Mouse (Mus musculus): ENCODE results near the gene Cradd. TPM values are rescaled to one million over a fixed set of nuclear protein-coding genes. Genes with fewer than 3 reads are reported as not detected.

Cradd gene
- polyA plus RNA-seq, 1 experiment from 2014 or later = 15.4 TPM

DNA sequence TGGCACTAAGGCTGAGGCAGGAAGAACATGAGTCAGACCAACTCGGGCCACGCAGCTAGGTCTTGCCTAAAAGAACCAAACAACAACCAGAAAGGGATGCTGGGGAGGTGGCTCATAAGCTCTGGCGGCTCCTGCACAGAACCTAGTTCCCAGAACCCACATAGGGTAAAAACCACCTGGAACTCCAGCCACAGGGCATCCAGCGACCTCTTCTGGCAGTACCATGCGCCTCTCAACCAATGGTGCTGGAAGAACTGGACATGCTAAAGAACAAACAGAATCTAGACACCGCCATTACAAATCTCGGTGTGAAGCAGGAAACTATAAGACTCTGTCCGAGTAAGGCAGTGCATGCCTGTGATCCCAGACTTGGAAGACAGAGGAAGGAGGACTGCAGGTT lies 36.6 kb downstream of the Cradd start:
- TF ChIP-seq CTCF (IDR thresholded peaks at IDR 0.05) (no peak), EP300 (IDR thresholded peaks at IDR 0.05) (no peak)
- Histone ChIP-seq H3K4me1 (ENCODE audit: insufficient read depth, low read depth, low read length) (peaks cover 7% of the 10 kb centered on the region; the same call in 1 of the 2 replicates), H3K27ac (ENCODE audit: low read length) (no peak overlapping the region), H3K4me2 (replicated peaks; ENCODE audit: low read depth, low read length) (no peak overlapping the region), H3K9ac (replicated peaks; ENCODE audit: low read depth) (no peak overlapping the region), H3K4me3 (ENCODE audit: low read depth, low read length) (no peak overlapping the region), H3K9me3 (ENCODE audit: low read length) (no peaks in the 10 kb centered on the region), H3K36me3 (ENCODE audit: insufficient read depth, low read length) (no peaks in the 10 kb centered on the region), H3K27me3 (replicated peaks; ENCODE audit: insufficient read depth, low read length) (no peaks in the 10 kb centered on the region)
- 81% methylated on average over 8 of the region's 8 CpGs for whole genome bisulfite sequencing
- DNase-seq (ENCODE audit: low spot score) (no peak), ATAC-seq (no peak)

DNA sequence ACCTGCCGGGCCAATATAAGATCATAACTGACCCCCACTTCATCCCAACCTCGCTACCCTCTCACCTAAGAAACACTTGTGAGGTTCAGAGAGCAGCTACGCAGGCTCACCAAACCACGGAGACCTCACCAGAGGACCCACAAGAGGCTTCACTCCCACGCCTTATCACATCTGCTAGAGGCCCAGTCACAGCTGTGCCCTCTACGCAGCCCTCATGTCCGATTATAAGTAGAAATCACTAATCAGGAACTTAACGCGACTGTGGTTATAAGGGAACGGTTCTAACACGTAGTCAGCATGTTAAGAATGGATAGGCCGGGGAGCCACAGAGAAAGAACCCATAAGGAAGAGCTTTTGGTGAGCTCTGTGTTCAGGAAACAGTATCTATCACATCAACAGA lies 40.5 kb downstream of the Cradd start:
- H3K4me3 ChIP-seq (ENCODE audit: low read depth, low read length) = no peak overlapping the region
- 84% methylated on average over 12 of the region's 12 CpGs for WGBS
- ATAC-seq (no peak), DNase-seq (ENCODE audit: low spot score) (no peak)
- H3K9me3 ChIP-seq (ENCODE audit: low read length) = no peaks in the 10 kb centered on the region
- H3K4me1 ChIP-seq (ENCODE audit: insufficient read depth, low read depth, low read length) = no peaks in the 10 kb centered on the region; the same call in 1 of the 2 replicates
- H3K27me3 ChIP-seq (replicated peaks; ENCODE audit: insufficient read depth, low read length) = no peaks in the 10 kb centered on the region
- H3K27ac ChIP-seq (ENCODE audit: low read length) = no peak overlapping the region
- no peaks in the 10 kb centered on the region for H3K36me3 ChIP-seq (ENCODE audit: insufficient read depth, low read length)
- H3K4me2 ChIP-seq (replicated peaks; ENCODE audit: low read depth, low read length) = no peak overlapping the region
- H3K9ac ChIP-seq (replicated peaks; ENCODE audit: low read depth) = no peak overlapping the region
- no peak for TF ChIP-seq CTCF (IDR thresholded peaks at IDR 0.05)
- TF ChIP-seq EP300 (IDR thresholded peaks at IDR 0.05) = no peak

DNA sequence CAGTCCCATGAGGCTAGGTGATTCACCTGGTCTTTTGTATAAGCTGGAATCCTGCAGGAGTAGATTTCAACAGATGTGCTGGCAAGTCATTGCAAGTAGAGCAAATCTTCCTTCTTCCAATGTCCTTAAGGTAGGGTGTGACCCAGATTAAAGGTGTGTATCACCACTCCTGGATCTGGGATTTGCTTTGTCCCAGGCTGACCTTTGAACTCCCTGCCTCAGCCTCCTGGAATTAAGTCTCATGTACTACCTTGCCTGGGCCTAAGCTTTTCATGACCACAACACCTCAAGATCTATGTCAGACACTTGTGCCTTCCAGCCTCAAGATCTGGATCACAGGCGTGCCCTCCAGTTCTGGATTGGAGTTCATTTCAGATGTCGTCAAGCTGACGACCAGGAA lies 41.9 kb downstream of the Cradd start:
- Histone ChIP-seq H3K9me3 (ENCODE audit: low read length) (no peaks in the 10 kb centered on the region), H3K9ac (replicated peaks; ENCODE audit: low read depth) (no peak overlapping the region), H3K27me3 (replicated peaks; ENCODE audit: insufficient read depth, low read length) (no peaks in the 10 kb centered on the region), H3K27ac (ENCODE audit: low read length) (no peak overlapping the region), H3K36me3 (ENCODE audit: insufficient read depth, low read length) (no peaks in the 10 kb centered on the region), H3K4me1 (ENCODE audit: insufficient read depth, low read depth, low read length) (no peaks in the 10 kb centered on the region; the same call in 1 of the 2 replicates), H3K4me2 (replicated peaks; ENCODE audit: low read depth, low read length) (no peak overlapping the region), H3K4me3 (ENCODE audit: low read depth, low read length) (no peak overlapping the region)
- 76% methylated on average over 3 of the region's 3 CpGs for WGBS
- no peak for DNase-seq (ENCODE audit: low spot score)
- no peak for ATAC-seq
- no peak for TF ChIP-seq EP300 (IDR thresholded peaks at IDR 0.05)
- no peak for TF ChIP-seq CTCF (IDR thresholded peaks at IDR 0.05)

DNA sequence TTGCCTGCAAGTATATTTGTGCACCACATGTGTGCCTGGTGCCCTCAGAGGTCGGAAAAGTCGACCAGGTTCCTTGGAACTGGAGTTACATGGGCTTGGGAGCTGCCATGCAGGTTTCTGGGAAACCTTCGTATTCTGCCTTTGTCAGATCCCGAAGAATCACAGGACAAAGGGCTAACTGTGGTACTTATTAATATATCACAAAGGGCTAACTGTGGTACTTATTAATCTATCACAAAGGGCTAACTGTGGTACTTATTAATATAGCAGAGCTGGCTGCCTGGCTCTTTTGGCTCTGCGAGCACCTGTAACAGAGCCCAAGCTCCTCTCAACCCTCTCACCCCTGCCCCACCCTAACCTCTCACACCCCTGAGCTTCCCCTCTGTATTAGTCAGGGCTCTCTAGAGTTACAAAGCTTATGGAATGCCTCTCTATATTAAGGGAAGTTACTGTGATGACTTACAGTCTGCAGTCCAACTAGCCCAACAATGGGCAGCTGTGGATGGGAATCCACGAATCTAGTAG lies 42.4 kb downstream of the Cradd start:
- Histone ChIP-seq H3K4me1 (ENCODE audit: insufficient read depth, low read depth, low read length) (no peaks in the 10 kb centered on the region; the same call in 1 of the 2 replicates), H3K9ac (replicated peaks; ENCODE audit: low read depth) (no peak overlapping the region), H3K27me3 (replicated peaks; ENCODE audit: insufficient read depth, low read length) (no peaks in the 10 kb centered on the region), H3K36me3 (ENCODE audit: insufficient read depth, low read length) (no peaks in the 10 kb centered on the region), H3K27ac (ENCODE audit: low read length) (no peak overlapping the region), H3K4me3 (ENCODE audit: low read depth, low read length) (no peak overlapping the region), H3K9me3 (ENCODE audit: low read length) (no peaks in the 10 kb centered on the region), H3K4me2 (replicated peaks; ENCODE audit: low read depth, low read length) (no peak overlapping the region)
- DNase-seq (ENCODE audit: low spot score) = no peak
- WGBS = 74% methylated on average over 6 of the region's 6 CpGs
- no peak for ATAC-seq
- TF ChIP-seq EP300 (IDR thresholded peaks at IDR 0.05) (no peak), CTCF (IDR thresholded peaks at IDR 0.05) (no peak)

DNA sequence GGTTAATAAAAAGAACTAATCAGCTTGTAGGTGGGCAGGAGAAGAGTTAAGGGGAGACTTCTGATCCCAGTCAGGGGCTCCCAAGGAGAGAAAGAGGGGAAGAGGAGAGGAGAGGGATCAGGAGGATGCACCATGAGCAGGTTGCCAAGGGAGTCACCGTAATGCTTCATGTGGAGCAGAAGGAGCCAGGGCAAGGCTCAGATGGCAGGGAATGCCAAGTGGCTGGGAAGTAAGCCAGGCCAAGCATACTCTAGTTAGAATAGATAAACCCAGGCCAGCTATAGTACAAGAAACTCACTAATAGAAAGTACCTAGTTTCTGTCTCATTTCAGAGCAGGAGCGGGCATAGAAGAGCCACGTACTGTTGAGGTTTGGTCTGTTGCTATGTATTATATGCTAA lies 43.6 kb downstream of the Cradd start:
- H3K9ac ChIP-seq (replicated peaks; ENCODE audit: low read depth) = no peak overlapping the region
- ATAC-seq (peak; percentile 19; the same call in 1 of the 2 replicates), DNase-seq (ENCODE audit: low spot score) (peak; percentile 54)
- H3K4me3 ChIP-seq (ENCODE audit: low read depth, low read length) = no peak overlapping the region
- H3K9me3 ChIP-seq (ENCODE audit: low read length) = no peaks in the 10 kb centered on the region
- H3K27me3 ChIP-seq (replicated peaks; ENCODE audit: insufficient read depth, low read length) = no peaks in the 10 kb centered on the region
- H3K4me2 ChIP-seq (replicated peaks; ENCODE audit: low read depth, low read length) = no peak overlapping the region
- no peak overlapping the region for H3K27ac ChIP-seq (ENCODE audit: low read length)
- H3K36me3 ChIP-seq (ENCODE audit: insufficient read depth, low read length) = no peaks in the 10 kb centered on the region
- H3K4me1 ChIP-seq (ENCODE audit: insufficient read depth, low read depth, low read length) = no peaks in the 10 kb centered on the region; the same call in 1 of the 2 replicates
- TF ChIP-seq CTCF (IDR thresholded peaks at IDR 0.05) = no peak
- TF ChIP-seq EP300 (IDR thresholded peaks at IDR 0.05) = no peak
- 73% methylated on average over 3 of the region's 3 CpGs for WGBS

DNA sequence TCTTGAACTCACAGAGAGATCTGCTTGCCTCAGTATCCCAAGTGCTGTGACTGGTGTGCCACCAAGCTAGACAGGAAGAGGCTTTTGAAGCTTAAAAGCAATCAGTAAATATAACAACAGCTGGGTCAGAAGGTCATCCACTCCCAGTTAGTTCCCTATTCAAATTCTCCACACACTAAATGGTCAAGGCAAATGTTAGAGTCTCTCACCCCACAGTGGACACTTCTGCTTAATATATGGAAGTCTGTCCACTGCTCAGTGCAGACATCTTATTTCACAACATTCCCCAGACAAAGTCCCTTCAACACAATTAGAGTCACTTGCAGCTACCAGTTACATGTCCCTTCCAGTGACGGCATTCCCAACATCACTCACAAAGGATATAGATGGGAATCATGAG lies 44.5 kb downstream of the Cradd start:
- WGBS = 74% methylated on average over 1 of the region's 1 CpGs
- no peak for TF ChIP-seq CTCF (IDR thresholded peaks at IDR 0.05)
- TF ChIP-seq EP300 (IDR thresholded peaks at IDR 0.05) = no peak

More for the DNA sequence above, 44.5 kb downstream of the Cradd start:
- no peaks in the 10 kb centered on the region; the same call in 1 of the 2 replicates for H3K4me1 ChIP-seq (ENCODE audit: insufficient read depth, low read depth, low read length)
- ATAC-seq = 0 out of 2 replicates have a peak, but pooled peaks have one; percentile 9
- DNase-seq (ENCODE audit: low spot score) = peak; percentile 36
- H3K4me3 ChIP-seq (ENCODE audit: low read depth, low read length) = no peak overlapping the region
- H3K9ac ChIP-seq (replicated peaks; ENCODE audit: low read depth) = no peak overlapping the region
- H3K27me3 ChIP-seq (replicated peaks; ENCODE audit: insufficient read depth, low read length) = no peaks in the 10 kb centered on the region
- no peak overlapping the region for H3K4me2 ChIP-seq (replicated peaks; ENCODE audit: low read depth, low read length)
- H3K9me3 ChIP-seq (ENCODE audit: low read length) = no peaks in the 10 kb centered on the region
- H3K36me3 ChIP-seq (ENCODE audit: insufficient read depth, low read length) = no peaks in the 10 kb centered on the region
- H3K27ac ChIP-seq (ENCODE audit: low read length) = no peak overlapping the region
